Mouse (Mus musculus): ENCODE results near the gene Siae. TPM values are rescaled to one million over a fixed set of nuclear protein-coding genes. Genes with fewer than 3 reads are reported as not detected.

The Siae gene
- total and polyA plus RNA-seq, 3 experiments, result 7.7 to 8.2 (median 7.7) TPM

DNA sequence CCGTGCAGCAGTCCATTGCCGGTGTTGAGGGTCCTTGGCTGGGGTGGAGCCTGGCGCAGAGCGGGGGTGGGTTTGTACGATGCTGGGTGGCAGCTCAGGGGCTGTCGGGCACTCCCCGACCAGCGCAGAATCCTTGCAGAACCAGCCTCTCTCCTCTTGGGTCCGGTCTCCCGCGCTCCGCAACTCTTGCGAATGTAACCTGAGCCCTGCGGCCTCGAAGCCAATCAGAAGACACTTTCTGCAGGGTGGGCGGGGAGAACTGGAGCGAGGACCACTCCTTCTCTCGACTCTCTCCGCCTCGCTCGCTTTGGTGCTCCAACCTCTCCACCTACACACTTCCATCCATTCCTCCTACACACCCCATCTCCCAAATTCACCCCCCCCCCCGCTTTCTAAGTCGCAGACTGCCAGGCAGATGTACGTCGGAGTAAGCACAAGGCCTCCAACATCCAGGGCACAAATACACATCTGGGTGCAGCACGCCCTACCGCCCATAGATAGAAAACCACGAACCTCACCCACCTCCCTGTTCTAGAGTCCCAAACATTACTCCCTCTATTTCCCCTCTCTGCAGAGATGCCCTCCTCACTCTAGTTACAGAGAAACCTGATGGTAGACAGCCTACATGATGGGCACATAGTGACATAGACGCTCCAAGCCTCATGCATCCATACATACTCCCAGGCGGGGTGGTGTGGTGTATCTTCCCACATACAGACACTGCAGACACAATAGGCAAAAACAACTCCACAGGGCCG lies 2.8 kb upstream of the Siae start, which contains the start of gene Nrgn:
Gene Nrgn, minus strand, starts transcription at position 369 of the 758 bp plus-strand sequence.
- Histone ChIP-seq H3K27me3 (ENCODE audit: control insufficient read depth, insufficient read depth, low read length) (no peaks in the 10 kb centered on the region), H3K79me2 (replicated peaks; ENCODE audit: control insufficient read depth, insufficient read depth, low read length) (no peaks in the 10 kb centered on the region), H3K27ac (no peak within 1 kb of the TSS), H3K36me3 (ENCODE audit: control insufficient read depth, insufficient read depth, low read length) (no peaks in the 10 kb centered on the region), H3K4me1 (ENCODE audit: control insufficient read depth, insufficient read depth, low read length) (peaks cover 4% of the 10 kb centered on the region), H3K9ac (ENCODE audit: low read depth, low read length) (peak within 1 kb of the TSS; percentile 14; the same call in 1 of the 2 replicates), H3K4me3 (peak within 1 kb of the TSS; percentile 49)
- WGBS, result 8% methylated on average over 31 of the region's 31 CpGs
- peak; percentile 80 to 82 for DNase-seq
- no peak for TF ChIP-seq POLR2A (IDR thresholded peaks at IDR 0.05; ENCODE audit: insufficient read depth, low read depth, low read length)
- no peak for TF ChIP-seq EP300 (IDR thresholded peaks at IDR 0.05; ENCODE audit: insufficient read depth, low read depth, low read length)
- no peak for TF ChIP-seq CTCF (IDR thresholded peaks at IDR 0.05)
- intact Hi-C loops (cut with DNase I), result no loop called here

DNA sequence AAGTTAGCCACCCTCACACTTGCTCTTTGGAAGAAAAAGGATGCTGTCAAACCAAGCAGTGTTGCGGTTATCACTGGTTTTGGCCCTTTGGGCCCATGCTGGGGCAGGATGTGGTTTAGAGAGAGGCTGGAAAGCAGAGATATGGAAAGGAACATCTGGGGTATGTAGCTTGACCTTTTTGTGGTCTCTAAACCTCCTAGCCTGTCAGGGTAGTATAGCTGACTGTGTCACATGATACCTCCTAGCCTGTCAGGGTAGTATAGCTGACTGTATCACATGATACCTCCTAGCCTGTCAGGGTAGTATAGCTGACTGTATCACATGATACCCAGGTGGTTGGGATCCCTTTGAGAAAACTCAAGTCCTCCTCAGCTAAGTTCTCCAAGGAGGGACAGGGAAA lies 1.2 kb upstream of the Siae start:
- Histone ChIP-seq H3K4me3 (no peak overlapping the region), H3K4me1 (ENCODE audit: control insufficient read depth, insufficient read depth, low read length) (peaks cover 4% of the 10 kb centered on the region), H3K79me2 (replicated peaks; ENCODE audit: control insufficient read depth, insufficient read depth, low read length) (no peaks in the 10 kb centered on the region), H3K9ac (ENCODE audit: low read depth, low read length) (no peak overlapping the region), H3K27ac (no peak overlapping the region), H3K27me3 (ENCODE audit: control insufficient read depth, insufficient read depth, low read length) (no peaks in the 10 kb centered on the region), H3K36me3 (ENCODE audit: control insufficient read depth, insufficient read depth, low read length) (no peaks in the 10 kb centered on the region)
- 78% methylated on average over 1 of the region's 1 CpGs for WGBS
- TF ChIP-seq POLR2A (IDR thresholded peaks at IDR 0.05; ENCODE audit: insufficient read depth, low read depth, low read length) (no peak), CTCF (IDR thresholded peaks at IDR 0.05) (no peak), EP300 (IDR thresholded peaks at IDR 0.05; ENCODE audit: insufficient read depth, low read depth, low read length) (no peak)
- DNase-seq, result no peak
- intact Hi-C loops (cut with DNase I), result no loop called here

DNA sequence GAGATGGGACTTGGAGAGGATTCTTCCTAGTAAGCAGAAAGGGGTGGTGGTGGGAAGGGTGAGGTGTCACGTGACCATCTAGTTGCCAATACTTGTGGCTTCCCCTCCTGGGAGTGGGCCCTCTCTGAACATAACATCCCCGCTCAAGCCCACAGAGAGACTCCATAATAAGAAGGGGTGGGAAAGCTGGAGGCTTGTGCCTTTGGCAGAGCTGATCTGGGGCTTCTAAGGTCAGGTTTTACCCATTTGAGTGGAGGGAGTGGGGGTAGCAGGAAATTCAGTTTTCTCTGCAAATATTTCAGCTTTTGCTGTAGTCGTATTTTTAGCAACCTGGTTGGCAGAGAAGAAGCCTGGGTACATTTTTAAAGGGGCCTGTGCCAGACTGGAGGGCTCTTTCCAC lies 868 bp downstream of the Siae start:
- Histone ChIP-seq H3K9ac (ENCODE audit: low read depth, low read length) (no peak overlapping the region), H3K27me3 (ENCODE audit: control insufficient read depth, insufficient read depth, low read length) (no peaks in the 10 kb centered on the region), H3K36me3 (ENCODE audit: control insufficient read depth, insufficient read depth, low read length) (no peaks in the 10 kb centered on the region), H3K4me3 (no peak overlapping the region), H3K27ac (no peak overlapping the region), H3K4me1 (ENCODE audit: control insufficient read depth, insufficient read depth, low read length) (peaks cover 4% of the 10 kb centered on the region), H3K79me2 (replicated peaks; ENCODE audit: control insufficient read depth, insufficient read depth, low read length) (no peaks in the 10 kb centered on the region)
- TF ChIP-seq CTCF (IDR thresholded peaks at IDR 0.05) (no peak), POLR2A (IDR thresholded peaks at IDR 0.05; ENCODE audit: insufficient read depth, low read depth, low read length) (no peak)
- WGBS, result 87% methylated on average over 3 of the region's 3 CpGs
- intact Hi-C loops (cut with DNase I), result no loop called here
- DNase-seq, result no peak

DNA sequence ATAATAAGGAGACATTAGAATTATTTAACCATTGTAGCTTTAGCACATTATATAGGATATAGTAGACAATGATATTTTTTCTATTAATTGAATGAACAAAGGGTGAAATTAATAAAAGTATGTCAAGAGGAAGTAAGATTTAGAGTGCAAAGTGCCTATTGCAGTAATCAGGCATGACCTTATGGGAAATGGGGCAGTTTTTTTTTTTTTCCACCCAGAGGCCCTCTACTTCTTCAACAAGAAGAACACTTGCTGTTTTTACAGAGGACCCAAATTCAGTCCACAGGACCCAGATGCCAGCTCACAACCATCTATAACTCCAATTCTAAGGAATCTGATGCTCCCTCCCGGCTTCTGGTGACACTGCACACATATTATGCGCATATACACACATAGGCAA lies 5.1 kb downstream of the Siae start:
- no peak overlapping the region for H3K27ac ChIP-seq
- no peak for DNase-seq
- H3K36me3 ChIP-seq (ENCODE audit: control insufficient read depth, insufficient read depth, low read length), result no peaks in the 10 kb centered on the region
- WGBS, result 91% methylated on average over 2 of the region's 2 CpGs
- H3K4me3 ChIP-seq, result no peak overlapping the region
- intact Hi-C loops (cut with DNase I), result no loop called here
- TF ChIP-seq CTCF (IDR thresholded peaks at IDR 0.05), result no peak
- TF ChIP-seq POLR2A (IDR thresholded peaks at IDR 0.05; ENCODE audit: insufficient read depth, low read depth, low read length), result no peak
- no peak for TF ChIP-seq EP300 (IDR thresholded peaks at IDR 0.05; ENCODE audit: insufficient read depth, low read depth, low read length)
- no peaks in the 10 kb centered on the region; the same call in 1 of the 2 replicates for H3K4me1 ChIP-seq (ENCODE audit: control insufficient read depth, insufficient read depth, low read length)
- H3K79me2 ChIP-seq (replicated peaks; ENCODE audit: control insufficient read depth, insufficient read depth, low read length), result no peaks in the 10 kb centered on the region
- no peaks in the 10 kb centered on the region for H3K27me3 ChIP-seq (ENCODE audit: control insufficient read depth, insufficient read depth, low read length)
- no peak overlapping the region for H3K9ac ChIP-seq (ENCODE audit: low read depth, low read length)

DNA sequence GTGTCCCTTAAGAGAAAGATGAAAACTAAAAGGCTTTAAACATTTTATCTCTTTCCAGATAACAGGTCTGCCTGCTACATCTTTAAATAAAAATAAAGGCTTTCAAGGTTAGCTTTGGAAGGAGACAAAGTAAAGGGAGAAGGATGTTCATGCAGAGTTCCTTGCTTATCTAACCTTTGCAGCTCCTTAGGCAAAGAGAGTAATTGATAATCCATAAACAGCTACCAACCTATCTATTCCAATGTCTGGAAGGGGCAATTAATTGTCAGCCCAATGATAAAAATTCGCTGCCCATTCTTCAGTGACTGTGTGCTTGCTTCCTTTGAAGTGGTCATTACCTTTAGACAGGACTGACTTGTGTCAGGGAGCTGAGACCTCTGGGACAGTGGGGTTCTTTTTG lies 8.3 kb downstream of the Siae start:
- TF ChIP-seq CTCF (IDR thresholded peaks at IDR 0.05) (no peak), EP300 (IDR thresholded peaks at IDR 0.05; ENCODE audit: insufficient read depth, low read depth, low read length) (no peak), POLR2A (IDR thresholded peaks at IDR 0.05; ENCODE audit: insufficient read depth, low read depth, low read length) (no peak)
- 56% methylated on average over 1 of the region's 1 CpGs for WGBS
- no peaks in the 10 kb centered on the region for H3K27me3 ChIP-seq (ENCODE audit: control insufficient read depth, insufficient read depth, low read length)
- peaks cover 5% of the 10 kb centered on the region for H3K4me1 ChIP-seq (ENCODE audit: control insufficient read depth, insufficient read depth, low read length)
- no peak overlapping the region for H3K9ac ChIP-seq (ENCODE audit: low read depth, low read length)
- no peaks in the 10 kb centered on the region for H3K79me2 ChIP-seq (replicated peaks; ENCODE audit: control insufficient read depth, insufficient read depth, low read length)
- H3K36me3 ChIP-seq (ENCODE audit: control insufficient read depth, insufficient read depth, low read length), result no peaks in the 10 kb centered on the region
- H3K4me3 ChIP-seq, result no peak overlapping the region
- no peak overlapping the region for H3K27ac ChIP-seq
- intact Hi-C loops (cut with DNase I), result no loop called here
- DNase-seq, result no peak

DNA sequence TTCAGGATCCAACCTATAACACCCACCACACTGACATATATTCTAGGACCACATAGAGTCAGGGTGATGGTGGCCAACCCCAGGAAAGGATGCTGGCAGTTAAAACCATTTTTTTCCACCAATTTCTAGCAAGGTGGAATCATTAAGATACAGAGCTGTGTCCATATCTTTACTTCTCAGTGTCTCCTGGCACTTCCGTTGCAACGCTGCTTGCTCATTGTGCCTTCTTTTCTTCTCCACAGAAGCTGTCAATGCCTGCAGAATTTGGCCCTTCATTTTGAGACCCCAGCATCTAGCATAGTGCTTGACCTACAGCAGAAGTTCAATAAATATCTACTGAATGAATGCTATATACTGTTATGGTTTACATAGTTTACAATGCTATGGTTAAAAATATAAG lies 11.5 kb downstream of the Siae start:
- peaks cover 6% of the 10 kb centered on the region for H3K4me1 ChIP-seq (ENCODE audit: control insufficient read depth, insufficient read depth, low read length)
- no peaks in the 10 kb centered on the region for H3K27me3 ChIP-seq (ENCODE audit: control insufficient read depth, insufficient read depth, low read length)
- TF ChIP-seq POLR2A (IDR thresholded peaks at IDR 0.05; ENCODE audit: insufficient read depth, low read depth, low read length), result no peak
- no peak for TF ChIP-seq EP300 (IDR thresholded peaks at IDR 0.05; ENCODE audit: insufficient read depth, low read depth, low read length)
- TF ChIP-seq CTCF (IDR thresholded peaks at IDR 0.05), result no peak
- H3K36me3 ChIP-seq (ENCODE audit: control insufficient read depth, insufficient read depth, low read length), result no peaks in the 10 kb centered on the region
- no peak overlapping the region for H3K27ac ChIP-seq
- H3K79me2 ChIP-seq (replicated peaks; ENCODE audit: control insufficient read depth, insufficient read depth, low read length), result no peaks in the 10 kb centered on the region
- H3K4me3 ChIP-seq, result no peak overlapping the region
- WGBS, result 88% methylated on average over 2 of the region's 2 CpGs
- no peak for DNase-seq
- intact Hi-C loops (cut with DNase I), result no loop called here
- H3K9ac ChIP-seq (ENCODE audit: low read depth, low read length), result no peak overlapping the region

Measured in heart, adult 2 months (tissue).